Mouse (Mus musculus) kidney, embryonic 15.5 days (tissue): ENCODE measurements around the gene Ovch2. TPM values are rescaled to one million over a fixed set of nuclear protein-coding genes. Genes with fewer than 3 reads are reported as not detected.

Experiments used
- ATAC-seq: fragments of 200-750 bp; cut with Nextera tagmentation; replicated peaks from 2 replicates; pipeline ENCODE4 v1.8.0; 2017; ENCODE audit warnings: moderate TSS enrichment; ENCODE audit not compliant: low FRiP score
- H3K27ac ChIP-seq: fragments of 300-500 bp; sonication (generic); 2 replicates; pipeline ENCODE4 v1.5.1; 2015; ENCODE audit warnings: mild to moderate bottlenecking, inconsistent platforms
- H3K27me3 ChIP-seq: fragments of 300-500 bp; sonication (generic); 2 replicates; pipeline ENCODE4 v1.6.1; 2015; ENCODE audit warnings: inconsistent platforms
- H3K36me3 ChIP-seq: fragments of 300-500 bp; sonication (generic); 2 replicates; pipeline ENCODE4 v1.6.1; 2015; ENCODE audit warnings: inconsistent platforms
- H3K4me1 ChIP-seq: fragments of 300-500 bp; sonication (generic); 2 replicates; pipeline ENCODE4 v1.6.1; 2015; ENCODE audit warnings: inconsistent platforms
- H3K4me2 ChIP-seq: fragments of 300-500 bp; sonication (generic); 2 replicates; pipeline ENCODE4 v1.6.1; 2015; ENCODE audit warnings: moderate library complexity, mild to moderate bottlenecking, inconsistent platforms
- H3K4me3 ChIP-seq: fragments of 300-500 bp; sonication (generic); replicated peaks from 2 replicates; pipeline ENCODE4 v1.5.1; 2015; ENCODE audit warnings: mild to moderate bottlenecking, inconsistent platforms
- H3K9ac ChIP-seq: fragments of 300-500 bp; sonication (generic); 2 replicates; pipeline ENCODE4 v1.6.1; 2015; ENCODE audit warnings: mild to moderate bottlenecking, inconsistent platforms
- H3K9me3 ChIP-seq: fragments of 300-500 bp; sonication (generic); replicated peaks from 2 replicates; pipeline ENCODE4 v1.6.1; 2016; ENCODE audit warnings: inconsistent platforms
- WGBS: fragments of 180-500 bp; shearing (Covaris S2); methylation state at CpG from one replicate; pipeline ENCODE4 v1.1.7; 2015; ENCODE audit warnings: mixed read lengths; 5-methylcytosine and 5-hydroxymethylcytosine counted together
- polyA plus RNA-seq: library from polyadenylated mRNA; unstranded; fragments of >200 nt; fragmentation: Nextera tagmentation; extraction: Ambion mirVana; gene quantifications from 2 replicates; pipeline ENCODE4 v1.2.1, GENCODE M21; 2015

Ovch2 gene
- polyA plus RNA-seq, 1 experiment from 2014 or later: not detected

- Histone ChIP-seq H3K27ac (no peak overlapping the region), H3K4me2 (no peak overlapping the region), H3K4me1 (no peaks in the 10 kb centered on the region), H3K4me3 (no peak overlapping the region), H3K36me3 (peaks cover 11% of the 10 kb centered on the region), H3K27me3 (no peaks in the 10 kb centered on the region), H3K9ac (no peak overlapping the region), H3K9me3 (no peaks in the 10 kb centered on the region)
- no peak for ATAC-seq
- 34% methylated on average over 2 of the region's 2 CpGs for WGBS
Observed at GRCm38 (mm10) chr7:107738726-107739125, 62.3 kb downstream of the Ovch2 start.

GRCm38 (mm10) chr7:107733162-107733561 lies 67.8 kb downstream of the Ovch2 start:
- H3K36me3 ChIP-seq: 0 out of 2 replicates have a peak, but pooled peaks cover 9% of the 10 kb centered on the region
- 82% methylated on average over 2 of the region's 2 CpGs for WGBS
- H3K9ac ChIP-seq: no peak overlapping the region
- no peak overlapping the region for H3K4me2 ChIP-seq
- H3K9me3 ChIP-seq: no peaks in the 10 kb centered on the region
- ATAC-seq: no peak
- no peaks in the 10 kb centered on the region for H3K4me1 ChIP-seq
- H3K4me3 ChIP-seq: no peak overlapping the region
- no peaks in the 10 kb centered on the region for H3K27me3 ChIP-seq
- H3K27ac ChIP-seq: no peak overlapping the region

Other genes with a start within 250 kb of the Ovch2 start
- 24.1 and 26.1 TPM in 2 replicates for gene Olfml1, start 233.8 kb downstream of the Ovch2 start, polyA plus RNA-seq
- 5.6 and 6.2 TPM in 2 replicates for gene Ppfibp2, start 206.0 kb downstream of the Ovch2 start, polyA plus RNA-seq
- gene 5330417H12Rik, start 176.0 kb downstream of the Ovch2 start, polyA plus RNA-seq: not detected in 2 replicates
- 0.28 TPM in 1 of 2 replicates, not detected in the other for gene Cyb5r2, start 43.2 kb downstream of the Ovch2 start, polyA plus RNA-seq
- not detected in 2 replicates for gene Olfr467, start 11.1 kb upstream of the Ovch2 start, polyA plus RNA-seq
- gene Olfr469, start 24.3 kb upstream of the Ovch2 start, polyA plus RNA-seq: not detected in 2 replicates
- not detected in 2 replicates for gene Olfr470, start 46.3 kb upstream of the Ovch2 start, polyA plus RNA-seq
- gene Olfr472, start 96.7 kb upstream of the Ovch2 start, polyA plus RNA-seq: 0.04 TPM in 1 of 2 replicates, not detected in the other
- not detected in 2 replicates for gene Olfr473, start 129.2 kb upstream of the Ovch2 start, polyA plus RNA-seq
- not detected in 2 replicates for gene Olfr474, start 153.4 kb upstream of the Ovch2 start, polyA plus RNA-seq
- gene Olfr476, start 163.6 kb upstream of the Ovch2 start, polyA plus RNA-seq: not detected in 2 replicates
- not detected in 2 replicates for gene Olfr477, start 185.5 kb upstream of the Ovch2 start, polyA plus RNA-seq
- gene Olfr478, start 232.8 kb upstream of the Ovch2 start, polyA plus RNA-seq: not detected in 2 replicates
- not detected in 2 replicates for gene Olfr479, start 249.5 kb upstream of the Ovch2 start, polyA plus RNA-seq